Mouse (Mus musculus) MEL-GATA-1-ER (cell line): ENCODE measurements around the gene Gpr132.
A peak's percentile ranks its signal among the peaks of the same experiment; 100 is the strongest.

Experiments used
- DNase-seq: peaks from one replicate; pipeline ENCODE4 v3.0.0-alpha.2; 2012; ENCODE audit warnings: low read depth; ENCODE audit errors: extremely low read depth

Gene Gpr132

GRCm38 (mm10) chr12:112877607-112878020 lies 9.6 kb upstream of the Gpr132 start:
- DNase-seq = no peak

GRCm38 (mm10) chr12:112877073-112877576 lies 9.1 kb upstream of the Gpr132 start:
- DNase-seq = no peak

GRCm38 (mm10) chr12:112876332-112877072 lies 8.5 kb upstream of the Gpr132 start:
- DNase-seq = no peak

GRCm38 (mm10) chr12:112875225-112876013 lies 7.4 kb upstream of the Gpr132 start:
- peak; percentile 89 for DNase-seq

- no peak for DNase-seq
These were observed 6.2 kb upstream of the Gpr132 start for GRCm38 (mm10) chr12:112874199-112874598.

- peak; percentile 95 for DNase-seq
These were observed 5.6 kb upstream of the Gpr132 start for GRCm38 (mm10) chr12:112873452-112874190.

GRCm38 (mm10) chr12:112872991-112873390 lies 5.0 kb upstream of the Gpr132 start:
- no peak for DNase-seq

- no peak for DNase-seq
These were observed 3.2 kb upstream of the Gpr132 start for GRCm38 (mm10) chr12:112871272-112871671.

GRCm38 (mm10) chr12:112870775-112871174 lies 2.7 kb upstream of the Gpr132 start:
- peak; percentile 60 for DNase-seq

GRCm38 (mm10) chr12:112869783-112870204 lies 1.8 kb upstream of the Gpr132 start:
- no peak for DNase-seq

- DNase-seq = no peak
These were observed 838 bp downstream of the Gpr132 start for GRCm38 (mm10) chr12:112867106-112867674.

GRCm38 (mm10) chr12:112866467-112867080 lies 1.5 kb downstream of the Gpr132 start:
- DNase-seq = no peak

GRCm38 (mm10) chr12:112864804-112865203 lies 3.2 kb downstream of the Gpr132 start:
- DNase-seq = peak; percentile 89

GRCm38 (mm10) chr12:112861911-112862321 lies 6.1 kb downstream of the Gpr132 start:
- no peak for DNase-seq

- no peak for DNase-seq
These were observed 7.3 kb downstream of the Gpr132 start for GRCm38 (mm10) chr12:112860765-112861164.

GRCm38 (mm10) chr12:112859930-112860329 lies 8.1 kb downstream of the Gpr132 start:
- no peak for DNase-seq

GRCm38 (mm10) chr12:112858581-112859336 lies 9.3 kb downstream of the Gpr132 start:
- no peak for DNase-seq

- DNase-seq = no peak
These were observed 10.8 kb downstream of the Gpr132 start for GRCm38 (mm10) chr12:112857021-112857925.

- DNase-seq = no peak
These were observed 11.7 kb downstream of the Gpr132 start for GRCm38 (mm10) chr12:112856338-112856737.
